Mouse (Mus musculus): ENCODE data around the gene Zmiz1. TPM values are rescaled to one million over a fixed set of nuclear protein-coding genes. Genes with fewer than 3 reads are reported as not detected.

Zmiz1 gene
- total and polyA plus RNA-seq, 3 experiments = 0.09 to 0.16 TPM; not detected in 1

GRCm38 (mm10) chr14:25462975-25463374, 4.0 kb downstream of the Zmiz1 start:
- Histone ChIP-seq H3K9me3 (replicated peaks) (peaks cover 75% of the 10 kb centered on the region), H3K27me3 (ENCODE audit: insufficient read depth, low read length) (no peaks in the 10 kb centered on the region), H3K4me3 (ENCODE audit: low read depth, low read length) (no peak overlapping the region), H3K4me1 (ENCODE audit: insufficient read depth, low read depth, low read length) (no peaks in the 10 kb centered on the region), H3K36me3 (replicated peaks) (no peaks in the 10 kb centered on the region)
- no peak for DNase-seq (ENCODE audit: low spot score)
- ATAC-seq (ENCODE audit: extremely low read depth, insufficient number of reproducible peaks, low FRiP score, poor library complexity, severe bottlenecking) = no peak
- TF ChIP-seq GATA1 (IDR thresholded peaks at IDR 0.05; ENCODE audit: borderline replicate concordance, low read length) (no peak), CTCF (IDR thresholded peaks at IDR 0.05; ENCODE audit: low read depth, low read length) (no peak), POLR2AphosphoS5 (IDR thresholded peaks at IDR 0.05; ENCODE audit: insufficient replicate concordance, low read depth, low read length) (no peak), GATA2 (IDR thresholded peaks at IDR 0.05; ENCODE audit: borderline replicate concordance, low read depth, low read length) (no peak), TAL1 (conservative IDR thresholded peaks at IDR 0.05; ENCODE audit: low read depth, low read length) (no peak)

- no peaks in the 10 kb centered on the region for H3K4me1 ChIP-seq (ENCODE audit: insufficient read depth, low read depth, low read length)
- no peak for ATAC-seq (ENCODE audit: extremely low read depth, insufficient number of reproducible peaks, low FRiP score, poor library complexity, severe bottlenecking)
These were observed 4.9 kb downstream of the Zmiz1 start for GRCm38 (mm10) chr14:25463919-25464318.

DNA sequence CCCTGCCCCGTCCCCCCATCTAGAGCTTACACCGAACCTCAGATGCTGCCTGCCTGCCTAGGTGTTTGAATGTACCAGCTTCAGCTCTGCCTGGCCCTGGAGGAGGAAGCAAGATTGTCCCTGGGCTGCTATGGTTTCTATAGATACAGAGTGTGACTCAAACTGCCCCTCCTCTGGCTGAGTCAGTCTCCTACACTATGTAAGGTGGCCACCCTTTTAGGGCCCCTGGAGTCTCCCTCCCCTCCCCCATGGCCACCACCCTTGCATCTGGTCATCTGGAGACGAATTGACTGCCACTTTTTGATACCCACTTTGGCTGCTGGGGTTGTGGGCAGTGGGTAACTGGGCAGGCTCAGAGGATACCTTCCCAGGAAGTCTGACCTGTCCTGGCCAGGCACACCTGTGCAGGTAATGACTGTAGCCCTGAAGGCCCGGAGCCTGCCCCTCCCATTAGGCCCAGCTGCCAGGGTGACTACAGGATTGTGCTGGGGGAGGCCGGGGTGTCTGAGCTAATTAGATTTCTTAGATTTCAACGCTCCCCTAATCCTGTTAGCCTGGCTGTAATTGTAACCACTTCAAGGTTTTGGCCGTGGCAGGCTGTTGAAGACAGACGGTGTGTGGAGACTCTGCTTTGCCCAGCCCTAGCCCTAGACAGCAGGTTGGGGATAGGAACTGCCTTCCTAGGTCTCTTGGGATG, 5.8 kb downstream of the Zmiz1 start:
- Histone ChIP-seq H3K36me3 (replicated peaks) (no peaks in the 10 kb centered on the region), H3K27me3 (ENCODE audit: insufficient read depth, low read length) (no peaks in the 10 kb centered on the region), H3K9me3 (replicated peaks) (peaks cover 73% of the 10 kb centered on the region), H3K4me3 (ENCODE audit: low read depth, low read length) (no peak overlapping the region), H3K4me1 (ENCODE audit: insufficient read depth, low read depth, low read length) (no peaks in the 10 kb centered on the region)
- ATAC-seq (ENCODE audit: extremely low read depth, insufficient number of reproducible peaks, low FRiP score, poor library complexity, severe bottlenecking) (no peak), DNase-seq (ENCODE audit: low spot score) (no peak)
- TF ChIP-seq TAL1 (conservative IDR thresholded peaks at IDR 0.05; ENCODE audit: low read depth, low read length) (no peak), GATA1 (IDR thresholded peaks at IDR 0.05; ENCODE audit: borderline replicate concordance, low read length) (no peak), CTCF (IDR thresholded peaks at IDR 0.05; ENCODE audit: low read depth, low read length) (no peak), POLR2AphosphoS5 (IDR thresholded peaks at IDR 0.05; ENCODE audit: insufficient replicate concordance, low read depth, low read length) (no peak), GATA2 (IDR thresholded peaks at IDR 0.05; ENCODE audit: borderline replicate concordance, low read depth, low read length) (no peak)

More at GRCm38 (mm10) chr14:25463919-25464318, 4.9 kb downstream of the Zmiz1 start:
- H3K9me3 ChIP-seq (replicated peaks) = peaks cover 73% of the 10 kb centered on the region
- no peaks in the 10 kb centered on the region for H3K27me3 ChIP-seq (ENCODE audit: insufficient read depth, low read length)
- no peak overlapping the region for H3K4me3 ChIP-seq (ENCODE audit: low read depth, low read length)
- no peaks in the 10 kb centered on the region for H3K36me3 ChIP-seq (replicated peaks)
- DNase-seq (ENCODE audit: low spot score) = no peak
- TF ChIP-seq CTCF (IDR thresholded peaks at IDR 0.05; ENCODE audit: low read depth, low read length) (no peak), TAL1 (conservative IDR thresholded peaks at IDR 0.05; ENCODE audit: low read depth, low read length) (no peak), GATA1 (IDR thresholded peaks at IDR 0.05; ENCODE audit: borderline replicate concordance, low read length) (no peak), GATA2 (IDR thresholded peaks at IDR 0.05; ENCODE audit: borderline replicate concordance, low read depth, low read length) (no peak), POLR2AphosphoS5 (IDR thresholded peaks at IDR 0.05; ENCODE audit: insufficient replicate concordance, low read depth, low read length) (no peak)

GRCm38 (mm10) chr14:25466361-25466760, 7.4 kb downstream of the Zmiz1 start:
- DNase-seq (ENCODE audit: low spot score) (no peak), ATAC-seq (ENCODE audit: extremely low read depth, insufficient number of reproducible peaks, low FRiP score, poor library complexity, severe bottlenecking) (no peak)
- Histone ChIP-seq H3K9me3 (replicated peaks) (peaks cover 73% of the 10 kb centered on the region), H3K4me1 (ENCODE audit: insufficient read depth, low read depth, low read length) (no peaks in the 10 kb centered on the region), H3K4me3 (ENCODE audit: low read depth, low read length) (no peak overlapping the region), H3K36me3 (replicated peaks) (no peaks in the 10 kb centered on the region), H3K27me3 (ENCODE audit: insufficient read depth, low read length) (no peaks in the 10 kb centered on the region)
- TF ChIP-seq CTCF (IDR thresholded peaks at IDR 0.05; ENCODE audit: low read depth, low read length) (no peak), POLR2AphosphoS5 (IDR thresholded peaks at IDR 0.05; ENCODE audit: insufficient replicate concordance, low read depth, low read length) (no peak)

- no peaks in the 10 kb centered on the region for H3K4me1 ChIP-seq (ENCODE audit: insufficient read depth, low read depth, low read length)
- TF ChIP-seq GATA1 (IDR thresholded peaks at IDR 0.05; ENCODE audit: borderline replicate concordance, low read length) (no peak), POLR2AphosphoS5 (IDR thresholded peaks at IDR 0.05; ENCODE audit: insufficient replicate concordance, low read depth, low read length) (no peak), TAL1 (conservative IDR thresholded peaks at IDR 0.05; ENCODE audit: low read depth, low read length) (no peak), GATA2 (IDR thresholded peaks at IDR 0.05; ENCODE audit: borderline replicate concordance, low read depth, low read length) (no peak), CTCF (IDR thresholded peaks at IDR 0.05; ENCODE audit: low read depth, low read length) (no peak)
These were observed 9.1 kb downstream of the Zmiz1 start for GRCm38 (mm10) chr14:25467911-25468668.

DNA sequence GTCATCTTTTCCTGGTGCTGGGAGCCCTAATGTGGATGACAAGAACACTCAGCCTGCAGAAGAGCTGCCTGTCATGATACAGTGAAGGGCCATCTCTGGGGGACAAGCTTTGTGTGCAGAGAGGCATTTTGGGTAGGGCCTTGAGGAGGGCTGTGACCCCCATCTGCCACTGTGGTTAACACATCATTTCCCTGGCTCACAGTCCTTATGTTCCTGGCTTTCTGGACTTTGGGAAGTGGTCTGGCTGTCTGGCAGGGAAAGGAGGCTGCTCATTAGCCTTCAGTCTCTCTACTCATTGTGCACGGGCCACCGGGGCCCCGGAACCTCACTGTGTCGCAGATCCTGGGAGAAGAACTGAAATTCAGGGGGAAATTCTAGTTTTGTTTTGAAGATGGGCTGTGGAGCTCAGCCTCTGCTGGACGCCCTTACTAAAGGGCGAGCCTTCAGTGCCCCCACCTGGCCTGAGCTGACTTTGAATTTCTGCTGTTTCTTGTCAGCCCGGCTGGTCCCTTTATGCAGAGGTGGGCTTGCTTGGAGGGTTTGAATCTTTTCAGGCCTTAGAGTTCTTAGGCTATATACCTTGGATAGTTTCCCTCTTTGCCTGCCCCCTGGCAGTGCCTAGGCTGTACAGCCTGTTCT, 10.0 kb downstream of the Zmiz1 start:
- DNase-seq (ENCODE audit: low spot score) (no peak), ATAC-seq (ENCODE audit: extremely low read depth, insufficient number of reproducible peaks, low FRiP score, poor library complexity, severe bottlenecking) (no peak)
- no peaks in the 10 kb centered on the region for H3K27me3 ChIP-seq (ENCODE audit: insufficient read depth, low read length)
- H3K4me1 ChIP-seq (ENCODE audit: insufficient read depth, low read depth, low read length) = no peaks in the 10 kb centered on the region
- H3K9me3 ChIP-seq (replicated peaks) = peaks cover 79% of the 10 kb centered on the region
- H3K4me3 ChIP-seq (ENCODE audit: low read depth, low read length) = no peak overlapping the region
- H3K36me3 ChIP-seq (replicated peaks) = no peaks in the 10 kb centered on the region
- TF ChIP-seq POLR2AphosphoS5 (IDR thresholded peaks at IDR 0.05; ENCODE audit: insufficient replicate concordance, low read depth, low read length) (no peak), TAL1 (conservative IDR thresholded peaks at IDR 0.05; ENCODE audit: low read depth, low read length) (no peak)

More at GRCm38 (mm10) chr14:25467911-25468668, 9.1 kb downstream of the Zmiz1 start:
- H3K27me3 ChIP-seq (ENCODE audit: insufficient read depth, low read length) = no peaks in the 10 kb centered on the region
- no peak overlapping the region for H3K4me3 ChIP-seq (ENCODE audit: low read depth, low read length)
- ATAC-seq (ENCODE audit: extremely low read depth, insufficient number of reproducible peaks, low FRiP score, poor library complexity, severe bottlenecking) (no peak), DNase-seq (ENCODE audit: low spot score) (no peak)
- peaks cover 80% of the 10 kb centered on the region for H3K9me3 ChIP-seq (replicated peaks)
- no peaks in the 10 kb centered on the region for H3K36me3 ChIP-seq (replicated peaks)

Measured in G1E (cell line).